In the genomic region with DNA sequence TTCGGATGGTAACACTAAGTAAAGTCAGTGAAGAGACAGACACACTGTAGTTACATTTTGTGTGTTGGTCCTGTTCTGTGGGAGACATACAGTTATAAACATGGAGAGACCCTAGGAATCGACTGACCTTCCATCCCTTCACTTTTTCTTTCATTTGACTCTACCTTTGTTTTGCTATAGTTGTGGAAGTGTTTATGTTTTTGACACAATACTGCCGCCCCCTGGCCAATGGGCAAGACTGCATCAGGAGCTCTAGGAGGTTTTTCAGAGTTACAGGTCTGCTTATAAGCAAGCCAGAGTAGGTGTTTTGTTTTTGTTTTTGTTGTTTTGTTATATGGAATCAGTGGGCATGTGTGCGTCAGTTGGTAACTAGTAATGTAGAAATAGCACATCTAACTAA, we compare ENCODE assay signal across 9 mouse cellular contexts.
DNase-seq lines count a peak whose midpoint lies in the region; ATAC-seq and TF ChIP-seq lines count a peak whose summit lies in the region.
"Had no signal": no experiment of that assay in that cellular context is flagged by ENCODE, and none has a peak within 500 bp of the region (broad histone marks: within the 10 kb centered on the region; RNA-seq: fewer than 3 reads in every experiment).

No protein-coding gene starts in this region.

- H3K4me2 ChIP-seq in hindbrain, embryonic 14.5 days (replicated peaks), result no peak overlapping the region
- H3K4me2 ChIP-seq in hindbrain, embryonic 16.5 days (ENCODE audit: low read length), result no peak overlapping the region
- H3K4me2 ChIP-seq in heart, postnatal 0 days (ENCODE audit: low read depth, low read length), result no peak overlapping the region
- no peak overlapping the region for H3K4me2 ChIP-seq in midbrain, postnatal 0 days (ENCODE audit: low read depth, low read length, poor library complexity, severe bottlenecking)
- H3K4me2 ChIP-seq: embryonic facial prominence, embryonic 12.5 days had no signal

- no peak overlapping the region for H3K27ac ChIP-seq in hindbrain, embryonic 14.5 days
- H3K27ac ChIP-seq in hindbrain, embryonic 16.5 days (ENCODE audit: low read depth, low read length), result no peak overlapping the region
- no peak overlapping the region for H3K27ac ChIP-seq in heart, postnatal 0 days (ENCODE audit: low read depth)
- no peak overlapping the region for H3K27ac ChIP-seq in midbrain, postnatal 0 days (ENCODE audit: low read depth, low read length)
- H3K27ac ChIP-seq: embryonic facial prominence, embryonic 12.5 days had no signal

- no peak for ATAC-seq in hindbrain, embryonic 14.5 days (ENCODE audit: low FRiP score)
- ATAC-seq in hindbrain, embryonic 16.5 days, result no peak
- ATAC-seq in heart, postnatal 0 days (ENCODE audit: insufficient read depth, low read depth), result no peak
- ATAC-seq in midbrain, postnatal 0 days (ENCODE audit: low FRiP score), result no peak

- WGBS in hindbrain, embryonic 14.5 days, result 44% methylated on average over 4 of the region's 4 CpGs
- 41% methylated on average over 4 of the region's 4 CpGs for WGBS in hindbrain, embryonic 16.5 days
- 45% methylated on average over 4 of the region's 4 CpGs for WGBS in heart, postnatal 0 days
- 46% methylated on average over 4 of the region's 4 CpGs for WGBS in midbrain, postnatal 0 days

- H3K4me3 ChIP-seq in hindbrain, embryonic 14.5 days (replicated peaks; ENCODE audit: low read length), result no peak overlapping the region
- no peak overlapping the region for H3K4me3 ChIP-seq in hindbrain, embryonic 16.5 days (ENCODE audit: low read length)
- H3K4me3 ChIP-seq in heart, postnatal 0 days (ENCODE audit: low read depth, low read length), result no peak overlapping the region
- H3K4me3 ChIP-seq in midbrain, postnatal 0 days (ENCODE audit: low read depth, low read length), result no peak overlapping the region
- H3K4me3 ChIP-seq: embryonic facial prominence, embryonic 12.5 days had no signal

- peak; percentile 76 for DNase-seq in hindbrain, embryonic 14.5 days (ENCODE audit: low spot score)
- DNase-seq in NIH3T3 (ENCODE audit: low read depth), result peak; percentile 83
- DNase-seq in cerebellum, postnatal 10 days, result peak; percentile 77 to 80
- DNase-seq in heart, postnatal 0 days (ENCODE audit: low spot score), result peak; percentile 75
- DNase-seq in left cerebral cortex, adult 18-20 months (ENCODE audit: low spot score in 2 of 2), result peak; percentile 63 to 72
- DNase-seq in midbrain, postnatal 0 days (ENCODE audit: low spot score), result peak; percentile 85
- peak; percentile 18 to 47 for DNase-seq in thymus, adult 18-20 months

- peaks cover 22% of the 10 kb centered on the region; the same call in 1 of the 2 replicates for H3K4me1 ChIP-seq in hindbrain, embryonic 14.5 days (replicated peaks; ENCODE audit: control insufficient read depth, insufficient read depth, low read length)
- peaks cover 8% of the 10 kb centered on the region for H3K4me1 ChIP-seq in hindbrain, embryonic 16.5 days (ENCODE audit: control insufficient read depth, insufficient read depth, low read depth, low read length)
- H3K4me1 ChIP-seq in heart, postnatal 0 days (ENCODE audit: control insufficient read depth, insufficient read depth), result peaks cover 23% of the 10 kb centered on the region
- no peaks in the 10 kb centered on the region; the same call in 1 of the 2 replicates for H3K4me1 ChIP-seq in midbrain, postnatal 0 days (ENCODE audit: insufficient read depth, low read length)

- no peak overlapping the region for H3K9ac ChIP-seq in hindbrain, embryonic 14.5 days
- H3K9ac ChIP-seq in hindbrain, embryonic 16.5 days (ENCODE audit: low read depth, low read length), result no peak overlapping the region
- no peak overlapping the region for H3K9ac ChIP-seq in heart, postnatal 0 days (replicated peaks; ENCODE audit: low read depth, low read length)
- H3K9ac ChIP-seq in midbrain, postnatal 0 days (replicated peaks; ENCODE audit: low read length, poor library complexity, severe bottlenecking), result no peak overlapping the region
- H3K9ac ChIP-seq: embryonic facial prominence, embryonic 12.5 days had no signal

- no peaks in the 10 kb centered on the region for H3K9me3 ChIP-seq in hindbrain, embryonic 14.5 days (ENCODE audit: control insufficient read depth, low read length)
- H3K9me3 ChIP-seq in hindbrain, embryonic 16.5 days (ENCODE audit: control insufficient read depth, low read length), result no peaks in the 10 kb centered on the region
- H3K9me3 ChIP-seq in heart, postnatal 0 days (replicated peaks; ENCODE audit: control insufficient read depth, low read length), result no peaks in the 10 kb centered on the region
- no peaks in the 10 kb centered on the region for H3K9me3 ChIP-seq in midbrain, postnatal 0 days (ENCODE audit: low read length)
- H3K9me3 ChIP-seq: embryonic facial prominence, embryonic 12.5 days had no signal

- no peaks in the 10 kb centered on the region for H3K27me3 ChIP-seq in hindbrain, embryonic 14.5 days (ENCODE audit: control insufficient read depth, insufficient read depth, low read length)
- H3K27me3 ChIP-seq in hindbrain, embryonic 16.5 days (replicated peaks; ENCODE audit: control insufficient read depth, insufficient read depth, low read length), result no peaks in the 10 kb centered on the region
- H3K27me3 ChIP-seq in heart, postnatal 0 days (ENCODE audit: control insufficient read depth, insufficient read depth, low read length), result no peaks in the 10 kb centered on the region
- H3K27me3 ChIP-seq in midbrain, postnatal 0 days (ENCODE audit: insufficient read depth, low read length), result no peaks in the 10 kb centered on the region
- H3K27me3 ChIP-seq: embryonic facial prominence, embryonic 12.5 days had no signal

- TF ChIP-seq CTCF in heart, postnatal 0 days (IDR thresholded peaks at IDR 0.05; ENCODE audit: low read depth), result peak; percentile 83
- TF ChIP-seq CTCF in midbrain, postnatal 0 days (IDR thresholded peaks at IDR 0.05), result peak; percentile 90

- H3K36me3 ChIP-seq in hindbrain, embryonic 14.5 days (replicated peaks; ENCODE audit: control insufficient read depth, insufficient read depth), result peaks cover 15% of the 10 kb centered on the region
- no peaks in the 10 kb centered on the region; the same call in 1 of the 2 replicates for H3K36me3 ChIP-seq in hindbrain, embryonic 16.5 days (ENCODE audit: control insufficient read depth, insufficient read depth, low read length)
- H3K36me3 ChIP-seq in heart, postnatal 0 days (replicated peaks; ENCODE audit: control insufficient read depth, insufficient read depth, low read length), result 0 out of 2 replicates have a peak, but pooled peaks cover 2% of the 10 kb centered on the region
- no peaks in the 10 kb centered on the region for H3K36me3 ChIP-seq in midbrain, postnatal 0 days (ENCODE audit: insufficient read depth, low read length)

- TF ChIP-seq EP300 in heart, postnatal 0 days (IDR thresholded peaks at IDR 0.05; ENCODE audit: low read depth), result no peak

Comparison
In these comparisons a context has a peak if more than half of its experiments do, and no peak if none do; other contexts are left out.
1. DNase-seq: peak in every context shown above with its lines; median percentile 85 in midbrain, postnatal 0 days; 83 in NIH3T3; 78 in cerebellum, postnatal 10 days; 76 in hindbrain, embryonic 14.5 days; 75 in heart, postnatal 0 days; 68 in left cerebral cortex, adult 18-20 months; 32 in thymus, adult 18-20 months.